Mouse (Mus musculus) midbrain, embryonic 13.5 days (tissue): ENCODE results near the gene Gzf1. TPM values are rescaled to one million over a fixed set of nuclear protein-coding genes. Genes with fewer than 3 reads are reported as not detected.

Experiments
- ATAC-seq: fragments of 200-750 bp; cut with Nextera tagmentation; 2 replicates; pipeline ENCODE4 v1.8.0; 2017; ENCODE audit warnings: mild to moderate bottlenecking, moderate TSS enrichment, moderate library complexity
- H3K27ac ChIP-seq: fragments of 300-500 bp; sonication (generic); 2 replicates; pipeline ENCODE4 v1.5.1; 2015; ENCODE audit warnings: inconsistent platforms, mild to moderate bottlenecking, moderate library complexity
- H3K27me3 ChIP-seq: fragments of 300-500 bp; sonication (generic); 2 replicates; pipeline ENCODE4 v1.6.1; 2015; ENCODE audit warnings: mild to moderate bottlenecking, inconsistent platforms
- H3K36me3 ChIP-seq: fragments of 300-500 bp; sonication (generic); 2 replicates; pipeline ENCODE4 v1.6.1; 2015; ENCODE audit warnings: mild to moderate bottlenecking, inconsistent platforms
- H3K4me1 ChIP-seq: fragments of 300-500 bp; sonication (generic); replicated peaks from 2 replicates; pipeline ENCODE4 v1.6.1; 2015; ENCODE audit warnings: inconsistent platforms
- H3K4me2 ChIP-seq: fragments of 300-500 bp; sonication (generic); replicated peaks from 2 replicates; pipeline ENCODE4 v1.6.1; 2015; ENCODE audit warnings: moderate library complexity, mild to moderate bottlenecking, inconsistent platforms
- H3K4me3 ChIP-seq: fragments of 300-500 bp; sonication (generic); replicated peaks from 2 replicates; pipeline ENCODE4 v1.5.1; 2015; ENCODE audit warnings: mild to moderate bottlenecking, inconsistent platforms
- H3K9ac ChIP-seq: fragments of 300-500 bp; sonication (generic); replicated peaks from 2 replicates; pipeline ENCODE4 v1.6.1; 2015; ENCODE audit warnings: mild to moderate bottlenecking, inconsistent platforms
- H3K9me3 ChIP-seq: fragments of 300-500 bp; sonication (generic); 2 replicates; pipeline ENCODE4 v1.6.1; 2016; ENCODE audit warnings: mild to moderate bottlenecking, inconsistent platforms
- WGBS: fragments of 180-500 bp; shearing (Covaris S2); methylation state at CpG from one replicate; pipeline ENCODE4 v1.1.7; 2015; 5-methylcytosine and 5-hydroxymethylcytosine counted together
- polyA plus RNA-seq: library from polyadenylated mRNA; unstranded; fragments of >200 nt; fragmentation: Nextera tagmentation; extraction: Ambion mirVana; gene quantifications from 2 replicates; pipeline ENCODE4 v1.2.1, GENCODE M21; 2015

The Gzf1 gene
- polyA plus RNA-seq, 1 experiment from 2014 or later, result 17.8 TPM

GRCm38 (mm10) chr2:148681461-148681891 lies 653 bp downstream of the Gzf1 start:
- peak; percentile 79 for ATAC-seq
- WGBS, result 10% methylated on average over 17 of the region's 17 CpGs

GRCm38 (mm10) chr2:148683031-148683430 lies 2.2 kb downstream of the Gzf1 start:
- Histone ChIP-seq H3K4me2 (no peak overlapping the region), H3K4me1 (peaks cover 46% of the 10 kb centered on the region), H3K27me3 (no peaks in the 10 kb centered on the region), H3K9me3 (no peaks in the 10 kb centered on the region), H3K9ac (no peak overlapping the region), H3K4me3 (no peak overlapping the region), H3K27ac (no peak overlapping the region), H3K36me3 (peaks cover 43% of the 10 kb centered on the region)
- no peak for ATAC-seq
- 84% methylated on average over 1 of the region's 1 CpGs for WGBS

More at GRCm38 (mm10) chr2:148681461-148681891, 653 bp downstream of the Gzf1 start:
- peaks cover 58% of the 10 kb centered on the region for H3K4me1 ChIP-seq
- H3K9ac ChIP-seq, result peak overlapping the region; percentile 88
- H3K27me3 ChIP-seq, result no peaks in the 10 kb centered on the region
- peak overlapping the region; percentile 86 for H3K27ac ChIP-seq
- peak overlapping the region; percentile 81 for H3K4me2 ChIP-seq
- H3K4me3 ChIP-seq, result peak overlapping the region; percentile 81
- peaks cover 37% of the 10 kb centered on the region for H3K36me3 ChIP-seq
- no peaks in the 10 kb centered on the region for H3K9me3 ChIP-seq

- 100% methylated on average over 2 of the region's 2 CpGs for WGBS
- peaks cover 57% of the 10 kb centered on the region for H3K36me3 ChIP-seq
These were observed 4.1 kb downstream of the Gzf1 start for GRCm38 (mm10) chr2:148684972-148685371.

DNA sequence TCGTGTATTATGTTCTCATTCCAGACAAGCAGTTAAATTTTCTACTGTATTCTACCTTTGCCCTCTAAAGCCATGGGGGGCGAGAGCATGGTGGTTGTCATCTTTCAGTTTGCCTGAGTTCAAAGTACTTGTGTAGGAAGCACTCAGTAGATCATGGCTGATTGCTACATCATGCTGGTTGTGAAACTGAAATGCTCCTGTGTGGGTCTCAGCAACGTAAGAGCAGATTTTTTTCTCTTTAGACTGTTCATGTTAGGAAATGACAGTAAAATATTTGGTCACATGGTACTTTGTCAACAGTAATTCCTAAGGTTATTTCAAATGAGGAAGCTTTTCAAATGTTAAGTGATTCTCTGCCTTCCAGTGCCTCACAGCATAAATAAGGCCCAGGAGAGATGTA lies 4.9 kb downstream of the Gzf1 start:
- WGBS, result 92% methylated on average over 3 of the region's 3 CpGs
- H3K27me3 ChIP-seq, result no peaks in the 10 kb centered on the region
- ATAC-seq, result no peak
- H3K9ac ChIP-seq, result no peak overlapping the region
- peaks cover 21% of the 10 kb centered on the region for H3K4me1 ChIP-seq
- H3K27ac ChIP-seq, result no peak overlapping the region
- H3K4me2 ChIP-seq, result no peak overlapping the region
- no peaks in the 10 kb centered on the region for H3K9me3 ChIP-seq
- no peak overlapping the region for H3K4me3 ChIP-seq
- H3K36me3 ChIP-seq, result peaks cover 64% of the 10 kb centered on the region

More at GRCm38 (mm10) chr2:148684972-148685371, 4.1 kb downstream of the Gzf1 start:
- Histone ChIP-seq H3K4me3 (no peak overlapping the region), H3K9me3 (no peaks in the 10 kb centered on the region), H3K9ac (no peak overlapping the region), H3K27ac (no peak overlapping the region), H3K27me3 (no peaks in the 10 kb centered on the region), H3K4me1 (peaks cover 27% of the 10 kb centered on the region), H3K4me2 (no peak overlapping the region)
- no peak for ATAC-seq

- no peak for ATAC-seq
- WGBS, result 92% methylated on average over 1 of the region's 1 CpGs
These were observed 6.0 kb downstream of the Gzf1 start for GRCm38 (mm10) chr2:148686862-148687261.

DNA sequence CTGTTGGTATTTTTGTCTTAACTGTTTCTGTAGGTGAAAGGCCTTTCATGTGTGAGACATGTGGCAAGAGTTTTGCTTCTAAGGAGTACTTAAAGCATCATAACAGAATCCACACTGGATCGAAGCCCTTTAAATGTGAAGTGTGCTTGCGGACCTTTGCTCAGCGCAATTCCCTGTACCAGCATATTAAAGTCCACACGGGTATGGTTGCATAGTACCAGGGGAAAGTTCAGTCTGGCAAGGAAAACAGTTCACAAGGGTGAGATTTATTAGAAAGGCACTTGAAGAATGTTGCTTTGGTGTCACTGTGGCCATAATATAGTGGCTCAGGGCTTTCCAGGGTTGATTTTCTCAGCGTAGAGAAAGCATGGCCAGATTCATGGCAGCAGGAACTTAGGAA lies 7.1 kb downstream of the Gzf1 start:
- no peak for ATAC-seq
- Histone ChIP-seq H3K27ac (no peak overlapping the region), H3K4me1 (peaks cover 8% of the 10 kb centered on the region; the same call in 1 of the 2 replicates), H3K9me3 (no peaks in the 10 kb centered on the region), H3K9ac (no peak overlapping the region), H3K4me3 (no peak overlapping the region), H3K4me2 (no peak overlapping the region), H3K27me3 (no peaks in the 10 kb centered on the region), H3K36me3 (peaks cover 84% of the 10 kb centered on the region)
- 96% methylated on average over 5 of the region's 5 CpGs for WGBS

More at GRCm38 (mm10) chr2:148686862-148687261, 6.0 kb downstream of the Gzf1 start:
- H3K36me3 ChIP-seq, result peaks cover 76% of the 10 kb centered on the region
- peaks cover 15% of the 10 kb centered on the region for H3K4me1 ChIP-seq
- no peak overlapping the region for H3K9ac ChIP-seq
- no peak overlapping the region for H3K4me3 ChIP-seq
- H3K27ac ChIP-seq, result no peak overlapping the region
- H3K27me3 ChIP-seq, result no peaks in the 10 kb centered on the region
- H3K9me3 ChIP-seq, result no peaks in the 10 kb centered on the region
- H3K4me2 ChIP-seq, result no peak overlapping the region

- WGBS, result 94% methylated on average over 6 of the region's 6 CpGs
- no peak for ATAC-seq
- Histone ChIP-seq H3K27me3 (no peaks in the 10 kb centered on the region), H3K9ac (no peak overlapping the region), H3K4me2 (no peak overlapping the region), H3K27ac (no peak overlapping the region), H3K36me3 (peaks cover 85% of the 10 kb centered on the region), H3K9me3 (no peaks in the 10 kb centered on the region), H3K4me3 (no peak overlapping the region), H3K4me1 (peaks cover 8% of the 10 kb centered on the region; the same call in 1 of the 2 replicates)
These were observed 8.8 kb downstream of the Gzf1 start for GRCm38 (mm10) chr2:148689444-148690140.

DNA sequence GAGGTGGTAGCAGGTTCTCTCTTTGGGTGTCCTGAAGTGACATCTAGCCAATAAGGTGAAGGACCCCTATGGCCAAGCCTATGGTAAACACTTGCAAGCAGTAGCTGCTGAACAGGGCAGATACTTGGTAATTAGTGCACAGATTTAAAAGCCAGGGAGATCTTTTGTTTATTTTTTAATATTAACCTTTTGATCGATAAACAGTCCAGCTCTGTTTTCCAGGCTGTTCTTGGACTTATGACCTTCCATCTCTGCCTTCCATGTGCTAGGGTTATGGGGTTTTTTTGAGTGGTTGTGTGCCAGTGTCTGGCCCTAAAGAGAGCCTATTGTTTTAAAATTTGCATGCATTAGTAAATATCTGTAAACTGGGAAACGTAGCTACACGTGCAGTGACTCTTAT lies 9.5 kb downstream of the Gzf1 start:
- ATAC-seq, result no peak
- Histone ChIP-seq H3K4me1 (0 out of 2 replicates have a peak, but pooled peaks cover 5% of the 10 kb centered on the region), H3K36me3 (peaks cover 85% of the 10 kb centered on the region), H3K9ac (no peak overlapping the region), H3K27ac (no peak overlapping the region), H3K27me3 (no peaks in the 10 kb centered on the region), H3K4me3 (no peak overlapping the region), H3K4me2 (no peak overlapping the region), H3K9me3 (no peaks in the 10 kb centered on the region)
- WGBS, result 93% methylated on average over 3 of the region's 3 CpGs

DNA sequence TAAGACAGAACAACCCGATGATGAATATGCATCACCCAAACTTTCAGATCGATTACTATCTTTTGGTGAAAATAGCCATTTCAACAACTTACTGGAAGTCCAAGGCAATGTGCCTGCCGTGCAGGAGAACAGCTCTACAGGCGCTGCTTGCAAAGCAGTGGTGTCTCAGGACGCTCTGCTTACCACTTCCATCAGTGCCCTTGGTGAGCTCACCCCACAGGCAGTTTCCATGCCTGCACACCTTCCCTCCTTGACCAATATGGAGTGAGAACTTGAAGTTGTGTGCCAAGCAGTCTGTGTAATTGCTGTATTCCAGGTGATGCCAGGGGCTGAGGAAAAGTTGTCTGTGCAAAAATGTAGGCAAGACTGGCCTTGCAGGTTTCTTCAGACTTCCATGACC lies 10.0 kb downstream of the Gzf1 start:
- Histone ChIP-seq H3K9me3 (no peaks in the 10 kb centered on the region), H3K4me2 (no peak overlapping the region), H3K4me1 (0 out of 2 replicates have a peak, but pooled peaks cover 4% of the 10 kb centered on the region), H3K36me3 (peaks cover 86% of the 10 kb centered on the region), H3K27me3 (no peaks in the 10 kb centered on the region), H3K9ac (no peak overlapping the region), H3K4me3 (no peak overlapping the region), H3K27ac (no peak overlapping the region)
- no peak for ATAC-seq
- 95% methylated on average over 5 of the region's 5 CpGs for WGBS

GRCm38 (mm10) chr2:148698571-148698970 lies 17.7 kb downstream of the Gzf1 start:
- WGBS, result 88% methylated on average over 5 of the region's 5 CpGs
- Histone ChIP-seq H3K4me3 (no peak overlapping the region), H3K36me3 (peaks cover 61% of the 10 kb centered on the region), H3K9ac (no peak overlapping the region), H3K9me3 (no peaks in the 10 kb centered on the region), H3K27ac (no peak overlapping the region), H3K4me1 (no peaks in the 10 kb centered on the region), H3K27me3 (no peaks in the 10 kb centered on the region), H3K4me2 (no peak overlapping the region)
- no peak for ATAC-seq

GRCm38 (mm10) chr2:148706409-148707201 lies 25.8 kb downstream of the Gzf1 start:
- Histone ChIP-seq H3K9ac (no peak overlapping the region), H3K4me1 (no peaks in the 10 kb centered on the region), H3K4me3 (no peak overlapping the region), H3K27me3 (no peaks in the 10 kb centered on the region), H3K4me2 (no peak overlapping the region), H3K9me3 (no peaks in the 10 kb centered on the region), H3K27ac (no peak overlapping the region), H3K36me3 (peaks cover 38% of the 10 kb centered on the region)
- WGBS, result 73% methylated on average over 15 of the region's 15 CpGs
- ATAC-seq, result peak; percentile 75

GRCm38 (mm10) chr2:148707202-148707530 lies 26.3 kb downstream of the Gzf1 start:
- ATAC-seq, result peak; percentile 50; the same call in 1 of the 2 replicates

More at GRCm38 (mm10) chr2:148707202-148707530, 26.3 kb downstream of the Gzf1 start:
- no peak overlapping the region for H3K4me2 ChIP-seq
- no peak overlapping the region for H3K9ac ChIP-seq
- H3K27me3 ChIP-seq, result no peaks in the 10 kb centered on the region
- H3K4me1 ChIP-seq, result no peaks in the 10 kb centered on the region
- 63% methylated on average over 6 of the region's 6 CpGs for WGBS
- no peaks in the 10 kb centered on the region for H3K9me3 ChIP-seq
- H3K27ac ChIP-seq, result no peak overlapping the region
- H3K4me3 ChIP-seq, result no peak overlapping the region
- H3K36me3 ChIP-seq, result peaks cover 40% of the 10 kb centered on the region
